Mouse (Mus musculus) hindbrain, embryonic 16.5 days (tissue): ENCODE results near the gene Vmn1r87. TPM values are rescaled to one million over a fixed set of nuclear protein-coding genes. Genes with fewer than 3 reads are reported as not detected.
"Not testable (repeated sequence)": the region's sequence is repeated elsewhere in the genome, so short reads cannot be mapped to it uniquely, and the experiment has no call there.

ENCODE experiments used
- ATAC-seq: fragments of 200-750 bp; cut with Nextera tagmentation; 2 replicates; pipeline ENCODE4 v1.8.0; 2017; ENCODE audit warnings: moderate TSS enrichment, moderate library complexity
- H3K27ac ChIP-seq: fragments of 300-500 bp; sonication (generic); 2 replicates; pipeline ENCODE4 v1.5.1; 2014; ENCODE audit warnings: low read depth, mild to moderate bottlenecking, control low read depth, low read length, moderate library complexity
- H3K27me3 ChIP-seq: fragments of 300-500 bp; sonication (generic); replicated peaks from 2 replicates; pipeline ENCODE4 v1.6.1; 2014; ENCODE audit warnings: low read length; ENCODE audit not compliant: control insufficient read depth, insufficient read depth
- H3K36me3 ChIP-seq: fragments of 300-500 bp; sonication (generic); 2 replicates; pipeline ENCODE4 v1.6.1; 2014; ENCODE audit warnings: mild to moderate bottlenecking, low read length, moderate library complexity, mixed read lengths; ENCODE audit not compliant: control insufficient read depth, insufficient read depth
- H3K4me1 ChIP-seq: fragments of 300-500 bp; sonication (generic); 2 replicates; pipeline ENCODE4 v1.6.1; 2014; ENCODE audit warnings: low read depth, low read length; ENCODE audit not compliant: control insufficient read depth, insufficient read depth
- H3K4me2 ChIP-seq: fragments of 300-500 bp; sonication (generic); 2 replicates; pipeline ENCODE4 v1.6.1; 2014; ENCODE audit warnings: mild to moderate bottlenecking, low read length, control low read depth, moderate library complexity
- H3K4me3 ChIP-seq: fragments of 300-500 bp; sonication (generic); 2 replicates; pipeline ENCODE4 v1.5.1; 2014; ENCODE audit warnings: mild to moderate bottlenecking, low read length, control low read depth, moderate library complexity
- H3K9ac ChIP-seq: fragments of 300-500 bp; sonication (generic); 2 replicates; pipeline ENCODE4 v1.6.1; 2014; ENCODE audit warnings: low read depth, mild to moderate bottlenecking, control low read depth, low read length, moderate library complexity
- H3K9me3 ChIP-seq: fragments of 300-500 bp; sonication (generic); 2 replicates; pipeline ENCODE4 v1.6.1; 2014; ENCODE audit warnings: mild to moderate bottlenecking, low read length, moderate library complexity; ENCODE audit not compliant: control insufficient read depth
- whole genome bisulfite sequencing: fragments of 180-500 bp; shearing (Covaris S2); extraction: QIAGEN DNeasy Blood & Tissue Kit; methylation state at CpG from one replicate; pipeline ENCODE4 v1.1.7; 2014; 5-methylcytosine and 5-hydroxymethylcytosine counted together
- polyA plus RNA-seq: library from polyadenylated mRNA; unstranded; fragments of >200 nt; fragmentation: Nextera tagmentation; extraction: Ambion mirVana; gene quantifications from 2 replicates; pipeline ENCODE4 v1.2.1, GENCODE M21; 2015

The Vmn1r87 gene
- not detected in 2 replicates for polyA plus RNA-seq

GRCm38 (mm10) chr7:13140057-13140456, at the start of gene Vmn1r87:
Gene Vmn1r87, minus strand, starts transcription at chr7:13140157.
- no peak within 1 kb of the TSS for H3K4me2 ChIP-seq
- WGBS = 95% methylated on average over 1 of the region's 1 CpGs

GRCm38 (mm10) chr7:13159268-13159667, 19.3 kb upstream of the Vmn1r87 start, which contains the start of gene Vmn1r88:
Gene Vmn1r88, plus strand, starts transcription at chr7:13159568.
- no peaks in the 10 kb centered on the region for H3K4me1 ChIP-seq
- H3K27me3 ChIP-seq = no peaks in the 10 kb centered on the region
- no peaks in the 10 kb centered on the region for H3K9me3 ChIP-seq
- H3K36me3 ChIP-seq = no peaks in the 10 kb centered on the region
- no peak within 1 kb of the TSS for H3K4me2 ChIP-seq
- H3K9ac ChIP-seq = no peak within 1 kb of the TSS
- no peak within 1 kb of the TSS for H3K27ac ChIP-seq
- no peak for ATAC-seq
- H3K4me3 ChIP-seq = no peak within 1 kb of the TSS

More at GRCm38 (mm10) chr7:13140057-13140456, at the start of gene Vmn1r87:
- Histone ChIP-seq H3K4me1 (no peaks in the 10 kb centered on the region), H3K27me3 (no peaks in the 10 kb centered on the region), H3K9ac (no peak within 1 kb of the TSS), H3K9me3 (no peaks in the 10 kb centered on the region), H3K36me3 (no peaks in the 10 kb centered on the region), H3K4me3 (no peak within 1 kb of the TSS), H3K27ac (no peak within 1 kb of the TSS)
- ATAC-seq = no peak

GRCm38 (mm10) chr7:13137340-13137739, 2.6 kb downstream of the Vmn1r87 start:
- peaks cover 2% of the 10 kb centered on the region; the same call in 1 of the 2 replicates for H3K9me3 ChIP-seq
- no peaks in the 10 kb centered on the region for H3K36me3 ChIP-seq
- no peak for ATAC-seq
- no peak overlapping the region for H3K4me2 ChIP-seq
- H3K4me3 ChIP-seq = no peak overlapping the region
- H3K27me3 ChIP-seq = no peaks in the 10 kb centered on the region
- no peak overlapping the region for H3K27ac ChIP-seq
- no peak overlapping the region for H3K9ac ChIP-seq
- H3K4me1 ChIP-seq = no peaks in the 10 kb centered on the region

GRCm38 (mm10) chr7:13131856-13132255, 8.1 kb downstream of the Vmn1r87 start:
- ATAC-seq = no peak
- H3K4me1 ChIP-seq = no peaks in the 10 kb centered on the region
- H3K9me3 ChIP-seq = peaks cover 2% of the 10 kb centered on the region; the same call in 1 of the 2 replicates
- no peaks in the 10 kb centered on the region for H3K36me3 ChIP-seq
- WGBS = 92% methylated on average over 2 of the region's 2 CpGs
- no peak overlapping the region for H3K9ac ChIP-seq
- H3K4me3 ChIP-seq = no peak overlapping the region
- no peak overlapping the region for H3K27ac ChIP-seq
- H3K27me3 ChIP-seq = no peaks in the 10 kb centered on the region
- H3K4me2 ChIP-seq = no peak overlapping the region

GRCm38 (mm10) chr7:13123554-13124153, 16.3 kb downstream of the Vmn1r87 start:
- 0% methylated on average over 14 of the region's 34 CpGs for WGBS
- H3K4me2 ChIP-seq = peak overlapping the region; percentile 49
- H3K9me3 ChIP-seq, H3K4me1 ChIP-seq, H3K27ac ChIP-seq, H3K27me3 ChIP-seq, H3K36me3 ChIP-seq: not testable (repeated sequence)
- peak overlapping the region; percentile 41; the same call in 1 of the 2 replicates for H3K9ac ChIP-seq
- ATAC-seq = peak; percentile 98
- peak overlapping the region; percentile 31 for H3K4me3 ChIP-seq

GRCm38 (mm10) chr7:13119817-13120216, 20.1 kb downstream of the Vmn1r87 start, which contains the start of gene Vmn1r86:
Gene Vmn1r86, minus strand, starts transcription at chr7:13119917.
- Histone ChIP-seq H3K4me2 (no peak within 1 kb of the TSS), H3K9ac (no peak within 1 kb of the TSS), H3K27me3 (no peaks in the 10 kb centered on the region; the same call in 1 of the 2 replicates), H3K27ac (no peak within 1 kb of the TSS), H3K36me3 (no peaks in the 10 kb centered on the region), H3K4me3 (no peak within 1 kb of the TSS), H3K9me3 (no peaks in the 10 kb centered on the region), H3K4me1 (no peaks in the 10 kb centered on the region)
- no peak for ATAC-seq

GRCm38 (mm10) chr7:13095073-13095472, 44.9 kb downstream of the Vmn1r87 start, which contains the start of gene Vmn1r85:
Gene Vmn1r85, minus strand, starts transcription at chr7:13095173.
- H3K4me2 ChIP-seq = no peak within 1 kb of the TSS
- H3K4me1 ChIP-seq = no peaks in the 10 kb centered on the region
- H3K4me3 ChIP-seq = no peak within 1 kb of the TSS
- no peak within 1 kb of the TSS for H3K27ac ChIP-seq
- no peaks in the 10 kb centered on the region for H3K36me3 ChIP-seq
- WGBS = 60% methylated on average over 3 of the region's 3 CpGs
- no peak within 1 kb of the TSS for H3K9ac ChIP-seq
- H3K9me3 ChIP-seq = no peaks in the 10 kb centered on the region
- ATAC-seq = no peak
- H3K27me3 ChIP-seq = no peaks in the 10 kb centered on the region

Other genes with a start within 250 kb of the Vmn1r87 start
- gene Zscan22, start 242.3 kb downstream of the Vmn1r87 start, polyA plus RNA-seq = 10.4 and 13.1 TPM in 2 replicates
- 564 and 566 TPM in 2 replicates for gene Rps5, start 217.9 kb downstream of the Vmn1r87 start, polyA plus RNA-seq
- gene Rnf225, start 212.7 kb downstream of the Vmn1r87 start, polyA plus RNA-seq = 1.2 and 1.3 TPM in 2 replicates
- 11.9 and 13.5 TPM in 2 replicates for gene Zfp324, start 174.3 kb downstream of the Vmn1r87 start, polyA plus RNA-seq
- gene Zfp446, start 162.3 kb downstream of the Vmn1r87 start, polyA plus RNA-seq = 11.9 and 12.4 TPM in 2 replicates
- 0.38 and 0.46 TPM in 2 replicates for gene Slc27a5, start 142.0 kb downstream of the Vmn1r87 start, polyA plus RNA-seq
- 165 and 195 TPM in 2 replicates for gene Trim28, start 141.0 kb downstream of the Vmn1r87 start, polyA plus RNA-seq
- gene Zbtb45, start 130.1 kb downstream of the Vmn1r87 start, polyA plus RNA-seq = 38.3 and 41.4 TPM in 2 replicates
- 174 TPM in 2 replicates for gene Chmp2a, start 105.3 kb downstream of the Vmn1r87 start, polyA plus RNA-seq
- gene Ube2m, start 101.9 kb downstream of the Vmn1r87 start, polyA plus RNA-seq = 41.3 and 64.6 TPM in 2 replicates
- 9.3 and 9.7 TPM in 2 replicates for gene Mzf1, start 85.4 kb downstream of the Vmn1r87 start, polyA plus RNA-seq
- 0.34 TPM in 2 replicates for gene Vmn1r85, start 45.0 kb downstream of the Vmn1r87 start, polyA plus RNA-seq
- not detected in 2 replicates for gene Vmn1r86, start 20.2 kb downstream of the Vmn1r87 start, polyA plus RNA-seq
- not detected in 2 replicates for gene Vmn1r88, start 19.4 kb upstream of the Vmn1r87 start, polyA plus RNA-seq
- not detected in 2 replicates for gene Vmn1r89, start 72.9 kb upstream of the Vmn1r87 start, polyA plus RNA-seq
- 36.0 and 37.4 TPM in 2 replicates for gene Lig1, start 137.1 kb upstream of the Vmn1r87 start, polyA plus RNA-seq
- gene Zswim9, start 138.6 kb upstream of the Vmn1r87 start, polyA plus RNA-seq = 10.3 and 11.9 TPM in 2 replicates
- gene Pla2g4c, start 184.5 kb upstream of the Vmn1r87 start, polyA plus RNA-seq = 0.44 and 1.1 TPM in 2 replicates